Mouse (Mus musculus): ENCODE data around the gene Prkaa1. TPM values are rescaled to one million over a fixed set of nuclear protein-coding genes. Genes with fewer than 3 reads are reported as not detected.

Gene Prkaa1
- 14.1 and 16.7 TPM in 2 replicates for polyA plus RNA-seq (2015; fragmentation: Nextera tagmentation; extraction: Ambion mirVana)

GRCm38 (mm10) chr15:5143361-5144020 lies at the start of gene Prkaa1:
Gene Prkaa1 (plus strand): TSS chr15:5143861.

GRCm38 (mm10) chr15:5107686-5108654 lies 35.7 kb upstream of the Prkaa1 start, which contains the start of gene Card6:
Gene Card6 (minus strand): TSS chr15:5108539.

GRCm38 (mm10) chr15:5116270-5117030 lies 27.2 kb upstream of the Prkaa1 start, which contains the start of gene Rpl37:
Gene Rpl37 (plus strand): TSS chr15:5116645.

GRCm38 (mm10) chr15:5185366-5186292 lies 42.0 kb downstream of the Prkaa1 start, which contains the start of gene Ttc33:
Gene Ttc33 (plus strand): TSS chr15:5185525.

Other genes with a start within 250 kb of the Prkaa1 start
- not detected in 2 replicates for gene Mroh2b, start 245.1 kb upstream of the Prkaa1 start, polyA plus RNA-seq (2015; fragmentation: Nextera tagmentation; extraction: Ambion mirVana)
- gene C7, start 80.1 kb upstream of the Prkaa1 start, polyA plus RNA-seq (2015; fragmentation: Nextera tagmentation; extraction: Ambion mirVana): 2.2 and 2.3 TPM in 2 replicates
- 1.3 and 1.5 TPM in 2 replicates for gene Card6, start 35.3 kb upstream of the Prkaa1 start, polyA plus RNA-seq (2015; fragmentation: Nextera tagmentation; extraction: Ambion mirVana)
- gene Rpl37, start 27.2 kb upstream of the Prkaa1 start, polyA plus RNA-seq (2015; fragmentation: Nextera tagmentation; extraction: Ambion mirVana): 543 and 614 TPM in 2 replicates
- 29.8 and 31.6 TPM in 2 replicates for gene Ttc33, start 41.7 kb downstream of the Prkaa1 start, polyA plus RNA-seq (2015; fragmentation: Nextera tagmentation; extraction: Ambion mirVana)
- 5.7 and 6.3 TPM in 2 replicates for gene Ptger4, start 100.3 kb downstream of the Prkaa1 start, polyA plus RNA-seq (2015; fragmentation: Nextera tagmentation; extraction: Ambion mirVana)

All from urinary bladder, postnatal 0 days (tissue).